Mouse (Mus musculus): Measurements from ENCODE around the gene Dna2. TPM values are rescaled to one million over a fixed set of nuclear protein-coding genes. Genes with fewer than 3 reads are reported as not detected.

The Dna2 gene
- polyA plus RNA-seq, 1 experiment: 11.0 TPM

- DNase-seq (ENCODE audit: low read depth): no peak
- TF ChIP-seq CTCF (IDR thresholded peaks at IDR 0.05; ENCODE audit: borderline replicate concordance, extremely low read depth, insufficient read depth, insufficient read length) (no peak), POLR2A (IDR thresholded peaks at IDR 0.05; ENCODE audit: borderline replicate concordance, extremely low read depth, insufficient read depth, insufficient read length, poor library complexity, severe bottlenecking) (no peak)
Measured at GRCm38 (mm10) chr10:62920766-62921156, 26.1 kb upstream of the Dna2 start.

- TF ChIP-seq POLR2A (IDR thresholded peaks at IDR 0.05; ENCODE audit: borderline replicate concordance, extremely low read depth, insufficient read depth, insufficient read length, poor library complexity, severe bottlenecking): no peak
- TF ChIP-seq CTCF (IDR thresholded peaks at IDR 0.05; ENCODE audit: borderline replicate concordance, extremely low read depth, insufficient read depth, insufficient read length): no peak
- DNase-seq (ENCODE audit: low read depth): peak; percentile 16
Measured at GRCm38 (mm10) chr10:62924096-62924635, 22.7 kb upstream of the Dna2 start.

- TF ChIP-seq POLR2A (IDR thresholded peaks at IDR 0.05; ENCODE audit: borderline replicate concordance, extremely low read depth, insufficient read depth, insufficient read length, poor library complexity, severe bottlenecking) (no peak), CTCF (IDR thresholded peaks at IDR 0.05; ENCODE audit: borderline replicate concordance, extremely low read depth, insufficient read depth, insufficient read length) (no peak)
- no peak for DNase-seq (ENCODE audit: low read depth)
Measured at GRCm38 (mm10) chr10:62932381-62932780, 14.4 kb upstream of the Dna2 start.

- no peak for TF ChIP-seq POLR2A (IDR thresholded peaks at IDR 0.05; ENCODE audit: borderline replicate concordance, extremely low read depth, insufficient read depth, insufficient read length, poor library complexity, severe bottlenecking)
- TF ChIP-seq CTCF (IDR thresholded peaks at IDR 0.05; ENCODE audit: borderline replicate concordance, extremely low read depth, insufficient read depth, insufficient read length): no peak
- peak; percentile 2 for DNase-seq (ENCODE audit: low read depth)
Measured at GRCm38 (mm10) chr10:62944975-62945580, 1.7 kb upstream of the Dna2 start.

- TF ChIP-seq CTCF (IDR thresholded peaks at IDR 0.05; ENCODE audit: borderline replicate concordance, extremely low read depth, insufficient read depth, insufficient read length): no peak
- no peak for TF ChIP-seq POLR2A (IDR thresholded peaks at IDR 0.05; ENCODE audit: borderline replicate concordance, extremely low read depth, insufficient read depth, insufficient read length, poor library complexity, severe bottlenecking)
- no peak for DNase-seq (ENCODE audit: low read depth)
Measured at GRCm38 (mm10) chr10:62948551-62948950, 1.7 kb downstream of the Dna2 start.

- TF ChIP-seq POLR2A (IDR thresholded peaks at IDR 0.05; ENCODE audit: borderline replicate concordance, extremely low read depth, insufficient read depth, insufficient read length, poor library complexity, severe bottlenecking) (no peak), CTCF (IDR thresholded peaks at IDR 0.05; ENCODE audit: borderline replicate concordance, extremely low read depth, insufficient read depth, insufficient read length) (no peak)
- DNase-seq (ENCODE audit: low read depth): no peak
Measured at GRCm38 (mm10) chr10:62963956-62964355, 17.1 kb downstream of the Dna2 start.

- TF ChIP-seq CTCF (IDR thresholded peaks at IDR 0.05; ENCODE audit: borderline replicate concordance, extremely low read depth, insufficient read depth, insufficient read length): no peak
- no peak for TF ChIP-seq POLR2A (IDR thresholded peaks at IDR 0.05; ENCODE audit: borderline replicate concordance, extremely low read depth, insufficient read depth, insufficient read length, poor library complexity, severe bottlenecking)
- no peak for DNase-seq (ENCODE audit: low read depth)
Measured at GRCm38 (mm10) chr10:62965796-62966195, 19.0 kb downstream of the Dna2 start.

- DNase-seq (ENCODE audit: low read depth): no peak
- TF ChIP-seq POLR2A (IDR thresholded peaks at IDR 0.05; ENCODE audit: borderline replicate concordance, extremely low read depth, insufficient read depth, insufficient read length, poor library complexity, severe bottlenecking) (no peak), CTCF (IDR thresholded peaks at IDR 0.05; ENCODE audit: borderline replicate concordance, extremely low read depth, insufficient read depth, insufficient read length) (no peak)
Measured at GRCm38 (mm10) chr10:62966291-62966690, 19.5 kb downstream of the Dna2 start.

- DNase-seq (ENCODE audit: low read depth): peak; percentile 19
Measured at GRCm38 (mm10) chr10:62971821-62972220, 25.0 kb downstream of the Dna2 start.

GRCm38 (mm10) chr10:62979667-62980038 lies 32.8 kb downstream of the Dna2 start:
- no peak for DNase-seq (ENCODE audit: low read depth)
- TF ChIP-seq POLR2A (IDR thresholded peaks at IDR 0.05; ENCODE audit: borderline replicate concordance, extremely low read depth, insufficient read depth, insufficient read length, poor library complexity, severe bottlenecking): no peak
- TF ChIP-seq CTCF (IDR thresholded peaks at IDR 0.05; ENCODE audit: borderline replicate concordance, extremely low read depth, insufficient read depth, insufficient read length): no peak

More at GRCm38 (mm10) chr10:62971821-62972220, 25.0 kb downstream of the Dna2 start:
- TF ChIP-seq CTCF (IDR thresholded peaks at IDR 0.05; ENCODE audit: borderline replicate concordance, extremely low read depth, insufficient read depth, insufficient read length) (no peak), POLR2A (IDR thresholded peaks at IDR 0.05; ENCODE audit: borderline replicate concordance, extremely low read depth, insufficient read depth, insufficient read length, poor library complexity, severe bottlenecking) (no peak)

GRCm38 (mm10) chr10:62980039-62980954 lies 33.5 kb downstream of the Dna2 start, which contains the start of gene Rufy2:
Rufy2 (plus strand) TSS chr10:62980223.
- TF ChIP-seq CTCF (IDR thresholded peaks at IDR 0.05; ENCODE audit: borderline replicate concordance, extremely low read depth, insufficient read depth, insufficient read length) (peak; percentile 79), POLR2A (IDR thresholded peaks at IDR 0.05; ENCODE audit: borderline replicate concordance, extremely low read depth, insufficient read depth, insufficient read length, poor library complexity, severe bottlenecking) (peak; percentile 96)
- DNase-seq (ENCODE audit: low read depth): peak; percentile 91
